Mouse (Mus musculus) bone marrow macrophage, adult 2 months (primary cell): ENCODE results near the gene Pdhx.

Experiments used
- CTCF ChIP-seq: IDR thresholded peaks from 2 replicates; pipeline ENCODE4 v1.5.1; 2012; ENCODE audit warnings: low read depth, mild to moderate bottlenecking, low read length, moderate library complexity
- POLR2A ChIP-seq: IDR thresholded peaks from 2 replicates; pipeline ENCODE4 v1.6.1; 2012; ENCODE audit warnings: mild to moderate bottlenecking, low read depth, low read length, borderline replicate concordance

- TF ChIP-seq CTCF (no peak), POLR2A (no peak)
Observed at GRCm38 (mm10) chr2:103089521-103089920, 16.2 kb upstream of the Pdhx start.
